Mouse (Mus musculus) heart, postnatal 0 days (tissue): ENCODE measurements at regions not wholly inside any gene's neighbourhood (a gene's known extent, or its start where the extent isn't known, plus 50 kb on each side); places are given as distances from the start of the nearest gene placed in this dataset.
A peak's percentile ranks its signal among the peaks of the same experiment; 100 is the strongest.

Experiments
- CTCF ChIP-seq: IDR thresholded peaks from 2 replicates; pipeline ENCODE4 v1.5.1; 2016; ENCODE audit warnings: antibody characterized with exemption, control low read depth, low read depth
- EP300 ChIP-seq: IDR thresholded peaks from 2 replicates; pipeline ENCODE4 v1.6.1; 2016; ENCODE audit warnings: antibody characterized with exemption, low read depth

DNA sequence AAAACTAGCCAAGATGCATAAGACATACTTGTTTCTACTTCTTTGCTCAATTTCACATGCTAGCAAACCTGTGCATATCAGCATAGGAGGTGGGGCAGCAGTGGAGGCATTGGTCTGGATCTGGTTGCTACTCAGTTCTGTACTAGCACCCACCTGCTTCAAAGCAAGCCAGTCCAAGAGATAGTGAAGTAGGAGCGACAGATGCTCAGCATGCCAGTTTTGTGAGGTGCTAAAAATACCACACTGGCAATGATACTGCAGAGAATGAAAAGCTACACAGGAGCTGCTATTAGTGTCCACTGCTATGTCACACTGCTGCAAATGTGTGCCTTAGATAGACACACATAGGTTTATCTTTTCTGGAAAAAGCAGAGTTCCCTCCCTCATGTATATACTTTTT lies 203.5 kb upstream of the Tmeff2 start:
- TF ChIP-seq EP300, result 0 out of 2 replicates have a peak, but pooled peaks have one; percentile 37
- no peak for TF ChIP-seq CTCF
